Mouse (Mus musculus): ENCODE measurements around the gene Oas1d. TPM values are rescaled to one million over a fixed set of nuclear protein-coding genes. Genes with fewer than 3 reads are reported as not detected.

Gene Oas1d
- polyA plus RNA-seq, 1 experiment from 2014 or later = not detected

- H3K4me3 ChIP-seq (ENCODE audit: inconsistent target) = no peak overlapping the region
- no peaks in the 10 kb centered on the region for H3K36me3 ChIP-seq (ENCODE audit: inconsistent target)
- H3K79me2 ChIP-seq (ENCODE audit: inconsistent target) = no peaks in the 10 kb centered on the region
- 55% methylated on average over 4 of the region's 4 CpGs for WGBS (ENCODE audit: missing documents)
- no peak overlapping the region for H3K27ac ChIP-seq
Measured at GRCm38 (mm10) chr5:120969703-120970102, 55.4 kb downstream of the Oas1d start.

Other genes starting within 250 kb of the Oas1d start
- gene Dtx1, start 202.6 kb upstream of the Oas1d start, polyA plus RNA-seq (2018) = 0.24 TPM in 1 of 3 replicates, not detected in the others
- 26.5 to 90.9 TPM (median 28.2 TPM) in 3 replicates for gene Oas2, start 164.7 kb upstream of the Oas1d start, polyA plus RNA-seq (2018)
- gene Oas3, start 136.9 kb upstream of the Oas1d start, polyA plus RNA-seq (2018) = 41.1 to 153 TPM (median 78.6 TPM) in 3 replicates
- gene Oas1e, start 119.0 kb upstream of the Oas1d start, polyA plus RNA-seq (2018) = not detected in 3 replicates
- gene Oas1c, start 102.0 kb upstream of the Oas1d start, polyA plus RNA-seq (2018) = 3.1 to 7.0 TPM (median 4.3 TPM) in 3 replicates
- not detected in 3 replicates for gene Oas1f, start 67.2 kb upstream of the Oas1d start, polyA plus RNA-seq (2018)
- gene Oas1h, start 53.1 kb upstream of the Oas1d start, polyA plus RNA-seq (2018) = not detected in 3 replicates
- 28.9 to 92.9 TPM (median 65.8 TPM) in 3 replicates for gene Oas1g, start 26.9 kb upstream of the Oas1d start, polyA plus RNA-seq (2018)
- 69.3 to 185 TPM (median 154 TPM) in 3 replicates for gene Oas1a, start 7.0 kb upstream of the Oas1d start, polyA plus RNA-seq (2018)
- not detected in 3 replicates for gene Rph3a, start 95.6 kb downstream of the Oas1d start, polyA plus RNA-seq (2018)